Mouse (Mus musculus): ENCODE measurements around the gene Cnga3. TPM values are rescaled to one million over a fixed set of nuclear protein-coding genes. Genes with fewer than 3 reads are reported as not detected.
A peak's percentile ranks its signal among the peaks of the same experiment; 100 is the strongest.

The Cnga3 gene
- total RNA-seq (2022) = under 1 TPM; 0.19 to 0.89 (median 0.42) TPM

DNA sequence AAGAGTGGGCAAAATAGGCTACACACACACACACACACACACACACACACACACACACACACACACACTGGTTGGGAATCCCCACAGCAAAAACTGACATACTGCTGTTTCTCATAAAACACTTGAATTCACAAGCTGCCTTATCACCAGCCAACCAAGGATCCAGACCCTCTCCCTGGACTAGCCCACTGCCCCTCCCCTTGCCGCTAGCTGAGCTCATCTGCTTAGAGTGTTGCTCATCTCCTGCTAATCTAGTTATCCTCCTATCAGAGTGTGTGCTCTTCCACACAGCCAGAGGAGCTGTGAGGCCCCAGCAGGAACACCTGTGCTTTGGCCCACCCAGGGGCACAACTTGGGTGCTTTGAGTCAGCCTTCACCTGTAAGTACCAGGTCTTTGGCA, at the start of gene Cnga3:
Gene Cnga3 (plus strand): TSS at position 291 of the 400 bp plus-strand sequence.
- DNase-seq (ENCODE audit: low spot score in 2 of 2) = no peak

DNA sequence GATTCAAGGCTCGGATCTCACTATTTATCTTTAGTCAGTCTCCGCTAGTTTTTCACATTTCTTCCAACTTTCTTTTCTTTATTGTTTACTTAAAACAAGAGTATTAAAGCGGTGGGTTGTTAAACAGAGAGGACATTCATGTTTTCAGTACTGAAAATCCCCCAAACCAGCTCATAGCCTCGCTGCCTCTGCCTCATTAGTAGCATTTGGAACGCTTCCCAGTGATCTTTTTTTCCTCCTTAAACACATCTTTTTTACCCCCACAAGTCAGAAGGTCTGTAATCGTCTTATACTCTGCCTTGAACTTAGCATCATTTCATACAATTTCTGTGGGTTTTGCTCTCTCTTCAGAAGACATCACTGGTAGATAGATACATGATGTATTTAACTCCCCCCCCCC, 48.2 kb upstream of the Cnga3 start:
- DNase-seq (ENCODE audit: low spot score in 2 of 2) = no peak

DNA sequence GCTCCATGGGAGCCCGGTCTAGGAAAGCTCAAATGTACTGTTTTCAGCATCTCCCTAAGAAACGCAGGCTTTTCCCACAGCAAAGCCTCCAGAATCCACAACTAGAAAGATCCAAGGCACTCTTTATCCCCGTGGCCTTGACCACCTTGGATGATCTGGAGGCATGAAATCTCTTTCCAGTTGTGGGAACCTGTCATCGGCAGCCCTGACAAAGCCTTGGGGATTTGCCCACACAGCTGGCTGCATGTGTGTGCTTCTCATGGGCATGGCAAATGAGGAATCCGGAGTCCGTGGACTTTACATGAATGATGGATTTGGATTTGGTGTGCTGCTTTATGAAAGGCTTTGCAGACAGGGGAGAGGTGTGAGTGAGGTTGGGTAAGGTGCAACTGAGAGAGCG, 46.3 kb upstream of the Cnga3 start:
- no peak for DNase-seq (ENCODE audit: low spot score in 2 of 2)

DNA sequence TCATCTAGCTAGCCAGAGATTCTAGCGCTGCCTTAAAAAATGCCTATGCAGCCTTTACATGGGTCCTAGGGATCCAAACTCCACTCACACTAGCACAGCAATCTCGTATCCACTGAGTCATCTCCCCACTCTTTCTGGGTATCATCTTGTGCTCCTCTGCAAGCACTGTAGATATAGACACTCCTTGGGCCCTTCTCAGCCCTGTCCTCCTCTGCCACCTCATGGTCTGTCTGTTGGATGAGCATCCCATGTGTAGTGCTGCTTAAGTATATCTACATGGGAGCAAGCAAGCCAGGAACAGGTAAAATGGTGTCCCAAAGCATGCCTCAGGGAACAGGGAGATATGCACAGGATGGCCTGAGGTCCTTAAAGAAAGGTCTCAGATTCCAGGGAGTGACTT, 36.4 kb upstream of the Cnga3 start:
- no peak for DNase-seq (ENCODE audit: low spot score in 2 of 2)

DNA sequence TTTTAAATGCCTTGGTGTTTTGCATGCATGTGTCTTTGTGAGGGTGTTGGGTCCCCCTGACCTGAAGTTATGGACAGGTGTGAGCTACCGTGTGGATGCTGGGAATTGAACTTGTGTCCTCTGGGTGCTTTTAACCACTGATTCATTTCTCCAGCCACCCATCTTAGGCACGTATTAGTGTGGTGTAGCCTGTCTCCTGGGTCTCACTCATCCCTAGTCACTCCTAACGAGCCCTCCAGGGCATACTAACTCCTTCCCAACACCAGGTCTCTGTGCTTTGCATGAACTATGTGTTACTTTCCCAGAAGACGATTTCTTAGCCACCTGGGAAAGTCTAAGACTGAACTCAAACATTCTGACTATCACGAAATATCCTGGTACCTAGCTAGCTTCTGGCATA, 34.4 kb upstream of the Cnga3 start:
- no peak for DNase-seq (ENCODE audit: low spot score in 2 of 2)

DNA sequence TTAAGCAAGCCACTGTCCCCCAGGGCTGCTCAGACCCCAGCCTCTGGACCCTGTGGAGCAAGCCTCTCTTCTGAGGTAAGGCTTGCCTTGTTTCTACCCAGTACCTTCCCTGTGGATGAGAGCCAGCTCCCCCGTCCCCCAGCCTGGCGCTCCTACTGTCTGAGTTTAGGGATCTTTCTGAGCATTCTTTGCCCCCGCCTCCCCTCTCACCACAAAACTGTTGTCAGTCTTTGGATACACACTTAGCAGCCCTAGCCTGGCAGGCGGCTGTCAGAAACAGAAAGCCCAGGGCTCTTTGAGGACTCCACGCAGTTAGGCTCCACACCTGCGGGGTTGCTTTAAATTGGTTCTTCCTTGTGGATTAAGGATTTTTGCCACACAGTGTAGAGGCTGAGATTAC, 27.2 kb upstream of the Cnga3 start:
- DNase-seq (ENCODE audit: low spot score in 2 of 2) = no peak

DNA sequence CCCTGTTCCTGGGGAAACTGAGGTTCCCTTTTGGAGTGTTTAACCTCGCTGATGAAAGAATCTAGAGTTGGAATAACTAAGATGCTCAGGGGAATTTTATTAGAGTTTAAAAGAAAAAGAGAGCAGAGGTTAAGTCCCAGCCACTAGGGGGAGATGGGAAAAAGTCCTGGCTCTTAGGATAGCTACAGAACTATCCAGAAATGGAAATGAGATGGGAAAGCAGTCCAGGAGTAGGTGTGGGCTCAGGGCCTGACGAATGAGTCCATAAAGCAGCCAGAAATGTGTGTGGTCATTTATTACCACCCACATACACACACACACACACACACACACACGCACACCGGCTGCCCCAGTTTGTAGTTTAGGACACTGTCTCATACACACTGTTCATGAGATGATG, 19.6 kb upstream of the Cnga3 start:
- DNase-seq (ENCODE audit: low spot score in 2 of 2) = no peak

DNA sequence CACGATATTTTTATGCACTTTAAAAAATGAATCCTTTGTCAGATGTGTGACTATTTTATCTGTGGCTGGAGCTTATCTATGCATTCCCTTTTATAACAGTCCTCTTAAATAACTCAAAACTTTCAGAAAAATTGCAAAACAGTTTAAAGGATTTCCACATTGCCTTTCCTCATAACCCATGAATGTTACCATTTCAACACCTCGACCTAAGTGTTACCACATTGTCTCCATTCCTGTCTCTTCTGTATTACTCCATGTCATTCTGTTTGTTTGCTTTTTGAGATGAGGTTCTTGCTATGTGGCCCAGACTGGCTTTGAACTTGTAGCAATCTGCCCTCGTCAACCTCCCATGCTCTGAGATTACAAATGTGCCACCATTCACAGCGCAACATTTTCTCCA, 12.8 kb upstream of the Cnga3 start:
- no peak for DNase-seq (ENCODE audit: low spot score in 2 of 2)

DNA sequence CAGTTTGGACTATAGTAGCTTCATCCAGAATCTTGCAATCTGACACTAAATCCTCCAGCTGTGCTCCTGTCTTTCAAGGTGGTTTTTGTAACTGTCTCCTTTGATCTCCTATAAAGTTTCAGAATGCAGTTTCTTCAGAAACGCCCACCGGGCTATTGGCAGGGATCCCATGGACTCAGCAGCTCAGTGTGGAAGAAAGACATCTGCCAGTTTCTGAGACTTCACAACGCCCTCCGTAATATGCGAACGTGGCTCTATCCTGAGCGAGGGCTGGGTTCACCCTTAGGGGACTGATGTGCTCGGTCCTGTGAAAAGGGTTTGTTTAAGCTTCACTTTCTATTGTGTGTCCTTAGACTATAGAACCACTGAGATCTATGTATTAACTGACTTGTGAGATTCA, 6.5 kb upstream of the Cnga3 start:
- no peak for DNase-seq (ENCODE audit: low spot score in 2 of 2)

DNA sequence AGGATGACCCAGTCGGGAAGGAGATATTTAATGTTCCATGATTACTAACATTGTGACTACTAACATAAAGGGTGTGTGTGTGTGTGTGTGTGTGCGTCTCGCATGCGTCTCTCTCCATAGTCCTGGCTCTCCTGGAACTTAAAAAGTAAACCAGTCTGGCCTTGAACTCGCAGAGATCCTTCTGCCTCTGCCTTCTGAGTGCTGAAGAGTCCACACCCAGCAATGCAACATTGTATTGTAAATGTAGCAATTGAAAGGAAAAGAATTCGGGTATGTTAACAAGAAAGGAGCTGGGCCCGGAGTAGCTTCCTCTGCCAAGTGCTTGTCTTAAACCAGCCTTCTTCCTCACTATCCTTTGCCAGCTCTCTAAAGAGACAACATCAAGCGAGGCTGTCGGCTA, 1.9 kb upstream of the Cnga3 start:
- no peak for DNase-seq (ENCODE audit: low spot score in 2 of 2)

DNA sequence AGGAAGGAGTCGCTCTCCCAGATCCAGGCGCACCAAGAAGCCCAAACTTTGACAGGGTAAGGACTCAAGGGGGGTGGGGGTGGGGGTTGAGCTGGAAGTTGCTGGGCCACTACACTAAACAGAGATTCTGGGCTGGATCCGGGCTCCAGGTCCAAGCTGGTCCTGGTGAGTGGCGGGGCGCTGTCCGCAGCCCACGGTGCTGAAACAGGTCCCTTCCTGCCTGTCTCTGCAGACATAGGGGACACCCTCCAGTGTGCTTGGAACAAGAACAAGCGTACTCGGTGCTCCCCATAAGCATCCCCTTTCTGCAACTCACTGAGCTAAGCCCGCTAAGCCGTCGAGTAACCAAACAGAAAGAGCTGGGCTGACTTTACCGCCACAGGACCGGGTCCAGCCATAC, 4.2 kb downstream of the Cnga3 start:
- no peak for DNase-seq (ENCODE audit: low spot score in 2 of 2)

DNA sequence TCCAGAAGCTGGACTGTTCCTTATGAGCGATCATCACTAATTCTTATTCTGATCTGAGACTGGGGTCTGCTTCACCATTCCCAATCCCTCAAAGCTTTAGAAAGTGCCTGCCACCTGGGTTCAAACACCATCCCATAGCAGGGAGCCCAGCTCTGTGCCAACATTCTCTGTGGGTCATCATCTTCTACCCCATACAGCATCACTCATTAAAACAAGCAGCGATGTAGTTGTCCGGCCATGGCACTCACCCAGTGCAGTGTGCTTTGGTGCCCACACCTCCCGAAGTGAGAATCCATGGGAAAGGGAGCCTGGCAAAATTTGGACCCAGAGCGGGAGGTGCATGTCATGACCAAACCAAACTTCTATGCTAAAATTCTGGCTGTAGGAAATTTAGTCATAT, 5.4 kb downstream of the Cnga3 start:
- no peak for DNase-seq (ENCODE audit: low spot score in 2 of 2)

DNA sequence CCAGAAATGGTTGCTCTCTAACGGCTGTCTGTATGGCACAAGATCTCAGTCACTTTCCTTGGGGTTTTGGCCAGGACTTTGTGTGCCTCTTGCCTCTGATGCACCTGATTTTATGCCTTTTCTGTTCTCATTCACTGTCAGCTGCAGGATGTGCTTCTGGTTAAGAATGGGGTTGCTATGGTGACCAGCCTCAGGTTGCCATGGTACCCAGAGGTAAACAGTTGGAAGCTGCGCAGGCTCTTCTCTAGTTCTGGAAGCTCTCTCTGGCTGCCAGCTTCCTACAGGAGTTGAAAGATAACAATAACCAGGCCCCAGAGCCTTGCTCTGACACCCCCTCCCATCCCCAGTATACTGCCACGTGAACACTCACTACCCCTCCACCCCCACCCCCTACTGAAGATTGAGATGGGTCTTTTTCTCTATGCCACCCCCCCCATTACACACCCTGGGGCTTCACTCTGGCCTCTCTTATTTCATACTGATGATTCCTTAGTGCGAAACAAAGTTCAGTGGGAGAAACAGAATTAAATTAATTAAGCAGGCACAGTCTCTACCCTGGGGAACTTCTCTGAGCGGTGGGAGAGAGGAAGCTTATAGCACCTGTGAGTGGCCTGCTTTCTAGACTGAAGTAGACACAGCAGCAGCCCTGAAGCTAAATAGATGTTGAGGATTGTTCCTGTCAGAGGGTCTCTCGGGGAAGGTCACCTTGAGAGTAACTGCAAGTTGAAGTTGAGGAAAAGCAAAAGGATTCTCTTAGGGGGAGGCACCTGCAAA, 6.1 kb downstream of the Cnga3 start:
- DNase-seq (ENCODE audit: low spot score in 2 of 2) = no peak

DNA sequence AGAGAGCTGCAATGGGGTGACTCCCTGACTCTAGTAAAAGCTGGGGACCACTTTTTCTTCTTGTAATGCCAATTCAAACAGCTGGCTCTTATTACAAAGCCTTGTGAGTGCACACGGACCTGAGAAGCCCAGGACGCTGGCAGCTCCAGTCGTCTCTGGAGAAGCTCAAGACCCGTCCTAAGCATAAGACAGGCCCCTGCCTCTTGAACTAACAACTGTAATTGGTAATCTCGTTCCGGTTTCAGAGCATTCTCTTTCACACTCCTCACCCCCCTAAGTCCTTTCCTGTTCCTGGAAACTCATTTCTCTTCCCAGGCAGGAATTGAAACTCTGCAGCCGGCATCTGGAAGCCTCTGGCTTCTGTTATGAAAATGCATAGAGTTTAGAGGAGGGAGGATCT, 7.8 kb downstream of the Cnga3 start:
- DNase-seq (ENCODE audit: low spot score in 2 of 2) = no peak

DNA sequence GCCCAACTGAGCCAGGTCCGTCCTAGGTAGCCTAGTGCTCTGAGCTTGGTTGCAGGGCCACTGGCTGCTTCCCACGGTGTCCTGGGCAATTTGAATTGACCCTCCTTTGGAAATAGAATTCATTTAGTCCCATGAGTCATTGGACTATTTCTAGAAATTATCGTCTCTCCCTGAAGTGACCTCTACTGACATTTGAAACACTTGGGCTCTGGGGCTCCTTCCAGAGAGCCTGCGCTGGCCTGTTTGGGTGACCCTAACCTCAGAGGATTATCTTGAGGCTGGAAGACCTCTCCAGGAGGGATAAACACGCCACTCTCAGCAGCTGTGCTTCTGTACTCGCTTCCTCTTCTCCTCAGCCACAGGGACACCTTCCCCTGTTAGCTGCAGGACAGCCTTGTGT, 16.2 kb downstream of the Cnga3 start:
- peak; percentile 26 to 70 for DNase-seq (ENCODE audit: low spot score in 2 of 2)

DNA sequence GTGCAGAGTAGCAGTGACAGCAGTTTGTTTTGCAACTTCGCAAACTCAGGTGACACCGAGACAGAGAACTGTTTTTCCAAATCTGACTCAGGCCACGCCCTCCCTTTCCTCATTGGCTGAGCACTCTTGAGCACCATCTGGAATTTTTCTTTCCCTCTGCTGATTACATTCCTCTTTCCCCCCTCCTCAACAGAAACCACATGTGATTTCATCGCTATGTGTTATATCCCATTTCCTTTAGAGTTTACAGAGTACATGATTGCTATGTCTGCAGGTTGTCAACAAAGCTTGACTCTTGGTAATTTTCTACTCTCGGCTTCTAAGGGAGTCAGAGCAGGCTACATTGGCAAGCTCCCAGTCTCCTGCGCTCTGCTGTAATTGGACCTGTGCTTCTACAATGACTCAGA, 17.1 kb downstream of the Cnga3 start:
- DNase-seq (ENCODE audit: low spot score in 2 of 2) = peak in 1 of 2 experiments; percentile 42

DNA sequence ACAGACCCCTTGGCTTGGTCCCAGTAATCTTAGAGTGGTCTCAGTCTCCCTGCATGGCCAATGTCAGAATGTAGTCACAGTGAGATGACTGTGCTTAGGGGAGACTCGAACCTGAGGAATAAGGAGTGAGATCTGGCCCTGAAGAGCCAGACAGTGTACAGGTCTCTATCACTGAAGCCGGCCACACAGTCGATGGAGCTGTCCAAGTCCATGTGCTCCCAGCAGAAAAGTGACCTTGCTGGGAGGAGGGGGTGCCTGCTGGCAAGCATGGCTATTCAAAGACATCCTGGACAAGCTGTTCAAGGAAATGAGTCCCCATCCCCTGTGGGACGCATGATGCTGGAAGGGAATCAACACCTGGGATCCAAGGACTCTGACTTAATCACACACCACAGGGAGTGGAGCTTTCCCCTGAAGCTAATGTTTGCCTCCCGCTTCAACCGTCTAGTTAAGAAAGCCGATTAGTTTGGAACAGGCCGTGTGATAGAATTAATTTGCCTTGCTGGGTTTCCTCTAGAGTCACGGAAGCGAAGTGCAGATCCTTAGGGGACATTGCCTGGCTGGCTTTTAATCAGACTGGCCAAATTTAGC, 24.9 kb downstream of the Cnga3 start:
- no peak for DNase-seq (ENCODE audit: low spot score in 2 of 2)

DNA sequence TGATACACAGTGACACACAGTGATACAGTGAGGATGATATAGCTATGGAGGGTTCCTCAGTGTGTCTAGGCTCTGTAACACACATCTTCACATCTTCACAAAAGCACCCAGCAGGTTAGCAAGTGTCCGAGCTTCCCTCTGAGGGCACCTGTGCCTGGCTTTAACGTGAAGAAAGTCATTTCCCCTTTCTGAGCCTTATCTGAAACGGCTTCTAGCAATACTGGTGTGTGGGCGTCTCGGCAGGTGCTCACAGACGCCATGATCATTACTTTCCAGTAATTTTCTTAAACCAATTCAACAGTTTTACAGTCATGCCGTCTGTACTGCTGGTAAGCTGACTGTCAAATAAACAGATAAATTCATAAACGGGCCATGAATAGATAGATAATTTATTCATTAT, 28.0 kb downstream of the Cnga3 start:
- DNase-seq (ENCODE audit: low spot score in 2 of 2) = no peak

DNA sequence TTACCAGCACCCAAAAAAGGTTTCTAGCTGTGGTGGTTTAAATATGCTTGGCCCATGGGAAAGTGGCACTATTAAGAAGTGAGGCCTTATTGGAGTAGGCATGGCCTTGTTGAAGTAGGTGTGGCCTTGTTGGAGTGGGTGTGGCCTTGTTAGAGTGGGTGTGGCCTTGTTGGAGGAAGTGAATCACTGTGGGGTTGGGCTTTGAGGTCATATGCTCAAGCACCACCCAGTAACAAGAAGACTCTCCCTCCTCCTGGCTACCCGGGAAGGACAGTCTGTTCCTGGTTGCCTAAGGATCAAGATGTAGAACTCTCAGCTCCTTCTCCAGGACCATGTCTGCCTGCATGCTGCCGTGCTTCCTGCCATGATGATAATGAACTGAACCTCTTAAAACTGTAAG, 32.2 kb downstream of the Cnga3 start:
- DNase-seq (ENCODE audit: low spot score in 2 of 2) = no peak

DNA sequence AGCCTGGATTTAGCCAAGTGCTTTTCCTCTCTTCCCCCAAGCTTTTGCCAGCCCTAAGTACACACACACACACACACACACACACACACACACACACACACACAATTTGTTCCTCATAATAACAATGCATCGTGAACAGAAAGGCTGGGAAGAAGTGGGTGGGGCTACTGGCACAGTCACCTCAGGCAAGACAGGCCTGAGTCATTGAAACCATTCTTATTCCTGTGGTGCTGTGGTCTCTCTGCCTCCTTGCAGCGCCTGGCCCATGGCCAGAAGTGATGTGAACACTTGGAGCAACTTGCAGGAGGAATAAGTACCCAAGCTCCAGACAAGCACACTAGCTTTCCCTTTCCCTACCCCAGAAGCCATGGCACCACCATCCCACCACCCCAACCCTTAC, 34.2 kb downstream of the Cnga3 start:
- no peak for DNase-seq (ENCODE audit: low spot score in 2 of 2)

DNA sequence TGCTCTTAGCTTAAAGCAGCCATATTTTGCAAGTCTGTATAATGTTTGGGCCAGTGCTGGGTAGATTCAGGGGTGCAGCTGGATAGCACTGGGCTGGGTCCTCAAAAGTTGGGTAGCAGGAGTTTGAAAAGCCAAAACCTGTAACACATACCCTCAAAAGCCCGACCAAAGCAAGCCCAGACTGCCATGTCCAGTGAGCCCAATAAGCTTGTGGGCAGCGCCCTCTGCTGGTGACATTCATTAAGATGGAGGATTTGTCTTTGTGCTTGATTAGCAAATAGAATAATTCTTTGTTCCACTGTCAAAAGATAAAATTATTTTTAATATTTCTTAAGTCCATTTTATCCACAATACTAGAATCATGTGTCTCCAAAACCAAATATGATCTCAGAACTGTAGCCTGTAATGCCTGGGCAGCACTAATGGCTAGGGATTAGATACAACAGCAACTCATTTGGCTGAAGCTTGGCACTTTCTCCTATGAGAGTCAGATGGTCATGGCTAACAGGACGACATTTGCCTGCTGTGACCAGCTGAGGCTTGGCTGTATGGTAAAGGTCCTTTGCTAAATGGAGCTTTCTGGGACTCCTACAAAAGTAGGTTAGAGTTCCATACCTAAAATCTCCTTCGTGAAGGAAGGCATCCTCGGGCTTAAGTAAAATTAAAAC, 36.5 kb downstream of the Cnga3 start:
- peak; percentile 70 to 71 for DNase-seq (ENCODE audit: low spot score in 2 of 2)

DNA sequence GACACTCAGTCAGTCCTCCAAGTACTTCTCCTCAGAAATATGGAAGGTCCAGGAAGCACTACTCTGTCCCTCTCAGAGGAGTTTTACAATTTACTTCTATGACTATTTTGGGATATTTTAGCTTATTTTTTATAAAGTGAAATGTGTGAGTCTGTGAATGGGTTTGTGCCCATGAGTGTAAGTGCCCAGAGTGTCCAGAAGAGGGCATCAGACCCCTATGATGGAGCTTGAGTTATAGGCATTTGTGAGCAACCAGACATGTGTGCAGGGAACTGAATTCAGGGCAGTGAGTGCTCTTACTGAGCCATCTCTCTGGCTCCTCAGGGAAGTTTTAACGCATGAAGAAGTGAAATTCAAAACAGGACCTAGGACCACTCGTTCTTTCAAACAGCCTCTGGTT, 44.2 kb downstream of the Cnga3 start:
- DNase-seq (ENCODE audit: low spot score in 2 of 2) = no peak

DNA sequence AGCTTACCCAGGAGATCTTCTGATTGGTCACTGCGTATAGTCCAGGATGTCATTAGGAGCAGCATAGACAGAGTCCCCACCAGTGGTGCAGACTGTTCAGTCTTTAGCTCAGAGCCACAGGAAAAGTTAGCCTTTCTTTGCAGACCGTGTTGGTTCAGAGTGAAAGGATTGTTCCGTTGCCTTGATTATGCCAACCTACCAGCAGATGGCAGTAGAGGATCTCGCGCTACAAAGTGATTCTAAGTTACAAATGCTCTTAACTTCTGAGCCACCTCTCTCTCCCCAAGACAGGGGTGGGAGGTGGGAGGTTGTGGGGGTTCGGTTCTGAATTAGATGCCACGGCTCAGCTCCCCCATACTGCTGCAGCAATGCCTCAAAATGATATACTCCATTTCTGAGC, 58.2 kb downstream of the Cnga3 start:
- DNase-seq (ENCODE audit: low spot score in 2 of 2) = peak; percentile 20 to 28

Measured in gastrocnemius, adult 8-10 months (tissue).